Mouse (Mus musculus) layer of hippocampus, adult 9-11 months (tissue): ENCODE data around the gene Gm10153.
A peak's percentile ranks its signal among the peaks of the same experiment; 100 is the strongest.
"Not testable (repeated sequence)": the region's sequence is repeated elsewhere in the genome, so short reads cannot be mapped to it uniquely, and the experiment has no call there.

ENCODE experiments used
- DNase-seq: peaks from one replicate; pipeline ENCODE4 v3.0.0; 2022

Gene Gm10153

DNA sequence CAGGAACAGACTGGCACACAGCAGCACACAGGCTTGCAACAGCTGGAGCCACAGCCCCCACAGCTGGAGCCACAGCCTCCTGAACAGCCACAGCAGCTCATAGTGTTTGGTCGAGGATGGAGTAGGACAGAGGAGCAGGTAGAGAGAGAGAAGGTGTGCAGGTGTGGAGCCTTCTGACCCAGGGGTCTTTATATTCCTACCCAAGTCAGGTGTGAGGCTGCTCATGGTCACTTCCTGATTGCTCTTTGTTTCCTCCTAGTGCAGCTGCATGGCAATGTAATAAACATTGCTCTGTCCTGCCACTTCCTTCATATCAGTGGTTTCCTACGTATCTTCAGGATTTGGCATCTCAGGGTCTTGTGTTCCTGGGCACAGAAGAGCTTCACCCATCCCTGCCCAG, at the start of gene Gm10153:
Gene Gm10153, minus strand, starts transcription at position 101 of the 400 bp plus-strand sequence.
- DNase-seq, result no peak

DNA sequence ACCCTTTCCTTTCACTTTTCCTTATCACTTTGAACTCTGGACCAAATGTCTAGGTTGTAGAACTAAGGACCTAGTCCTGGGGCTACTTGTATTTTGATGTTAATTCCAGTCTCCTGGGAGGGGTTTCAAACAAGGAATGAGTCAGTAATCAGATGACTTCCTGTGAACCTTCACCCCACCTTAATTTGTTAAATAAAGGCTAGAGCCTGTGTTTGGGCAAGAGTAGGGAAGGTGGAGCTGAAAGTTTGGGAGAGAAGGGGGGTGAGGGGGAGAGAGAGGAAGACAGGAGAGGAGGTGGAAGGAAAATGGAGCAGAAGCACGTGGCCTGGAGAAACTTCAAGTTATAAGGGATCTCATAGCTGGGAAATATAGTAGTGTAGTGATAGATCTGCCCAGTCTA, 41.4 kb upstream of the Gm10153 start:
- no peak for DNase-seq

DNA sequence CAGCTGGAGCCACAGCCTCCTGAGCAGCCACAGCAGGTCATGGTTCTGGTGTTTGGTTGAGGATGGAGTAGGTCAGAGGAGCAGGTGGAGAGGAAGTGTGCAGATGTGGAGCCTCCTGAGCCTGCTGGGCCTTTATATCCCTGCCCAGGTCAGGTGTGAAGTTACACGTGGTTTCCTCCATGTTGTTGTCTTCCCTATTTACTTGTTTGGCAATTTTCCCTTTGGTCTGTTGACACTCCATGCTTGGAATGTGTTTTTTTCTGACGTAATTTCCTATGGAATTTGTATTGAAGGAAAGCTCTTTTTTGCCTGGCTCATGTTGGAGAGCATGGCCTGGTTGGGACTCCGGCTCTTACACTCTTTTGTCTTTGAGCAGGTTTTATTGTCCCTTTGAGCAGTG, 39.7 kb upstream of the Gm10153 start, which contains the start of gene Krtap5-5:
Gene Krtap5-5, minus strand, starts transcription at position 101 of the 400 bp plus-strand sequence.
- not testable (repeated sequence) for DNase-seq

- DNase-seq, result no peak
These were observed 34.3 kb upstream of the Gm10153 start for GRCm38 (mm10) chr7:142224518-142224917.

DNA sequence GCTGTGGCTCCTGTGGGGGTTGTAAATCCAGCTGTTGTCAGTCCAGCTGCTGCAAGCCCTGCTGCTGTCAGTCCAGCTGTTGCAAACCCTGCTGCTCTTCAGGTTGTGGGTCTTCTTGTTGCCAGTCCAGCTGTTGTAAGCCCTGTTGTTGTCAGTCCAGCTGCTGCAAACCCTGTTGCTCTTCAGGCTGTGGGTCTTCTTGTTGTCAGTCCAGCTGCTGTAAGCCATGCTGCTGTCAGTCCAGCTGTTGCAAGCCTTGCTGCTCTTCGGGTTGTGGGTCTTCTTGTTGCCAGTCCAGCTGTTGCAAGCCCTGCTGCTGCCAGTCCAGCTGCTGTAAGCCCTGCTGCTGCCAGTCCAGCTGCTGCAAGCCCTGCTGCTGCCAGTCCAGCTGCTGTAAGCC, 21.9 kb upstream of the Gm10153 start:
- not testable (repeated sequence) for DNase-seq

DNA sequence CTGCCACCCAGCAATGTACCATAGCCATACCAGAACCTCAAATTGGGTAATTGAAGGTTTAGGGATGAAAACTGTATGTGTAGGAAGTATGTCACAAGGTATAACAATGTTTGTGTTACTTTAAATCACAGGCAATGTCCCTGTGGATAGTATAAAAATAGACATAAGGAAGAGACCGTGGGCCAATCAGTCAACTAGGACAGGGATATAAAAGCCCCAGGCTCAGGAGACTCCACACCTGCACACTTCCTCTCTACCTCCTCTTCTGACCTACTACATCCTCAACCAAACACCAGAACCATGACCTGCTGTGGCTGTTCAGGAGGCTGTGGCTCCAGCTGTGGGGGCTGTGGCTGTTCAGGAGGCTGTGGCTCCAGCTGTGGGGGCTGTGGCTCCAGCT, 21.4 kb upstream of the Gm10153 start, which contains the start of gene Gm7579:
Gene Gm7579, plus strand, starts transcription at position 301 of the 400 bp plus-strand sequence.
- no peak for DNase-seq

DNA sequence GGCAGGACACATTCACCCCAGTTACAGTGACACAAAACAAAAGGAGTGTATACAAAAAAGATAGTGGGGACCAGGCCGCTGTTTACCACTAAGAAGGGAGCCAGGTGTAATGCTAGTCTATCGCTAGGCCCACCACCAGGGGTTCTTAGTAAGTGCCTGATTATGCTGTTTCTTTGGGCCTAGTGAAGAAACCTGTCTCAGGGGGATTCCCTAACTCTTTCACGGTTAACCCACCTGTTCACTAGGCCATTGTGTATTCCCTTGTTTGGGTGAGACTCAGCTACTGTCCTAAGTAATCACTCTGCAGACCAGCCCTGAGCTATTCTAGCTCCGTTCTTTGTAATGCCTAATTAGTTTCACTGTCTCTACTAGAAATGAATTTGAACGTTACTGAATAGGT, 16.7 kb upstream of the Gm10153 start:
- not testable (repeated sequence) for DNase-seq

DNA sequence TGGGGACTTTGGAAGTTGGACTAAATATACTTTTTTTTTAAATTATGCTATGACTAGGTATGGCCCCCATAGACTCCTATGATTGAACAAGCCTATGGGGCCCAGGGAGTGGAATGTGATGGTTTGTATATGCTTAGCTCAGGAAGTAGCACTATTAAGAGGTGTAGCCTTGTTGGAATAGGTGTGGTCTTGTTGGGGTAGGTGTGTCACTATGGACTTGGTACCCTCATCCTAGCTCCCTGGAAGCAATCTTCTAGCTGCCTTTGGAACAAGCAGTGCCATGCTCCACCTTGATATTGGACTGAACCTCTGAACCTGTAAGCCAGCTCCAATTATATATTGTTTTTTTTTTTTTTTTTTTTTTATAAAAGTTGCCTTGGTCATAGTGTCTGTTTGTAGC, 15.3 kb upstream of the Gm10153 start:
- DNase-seq, result no peak

GRCm38 (mm10) chr7:142201064-142201463, 10.9 kb upstream of the Gm10153 start, which contains the start of gene Krtap5-3:
Krtap5-3 (plus strand) TSS chr7:142201364.
- DNase-seq, result no peak

GRCm38 (mm10) chr7:142198748-142199147, 8.6 kb upstream of the Gm10153 start:
- DNase-seq, result peak; percentile 2

GRCm38 (mm10) chr7:142188156-142188555, 2.0 kb downstream of the Gm10153 start:
- no peak for DNase-seq

DNA sequence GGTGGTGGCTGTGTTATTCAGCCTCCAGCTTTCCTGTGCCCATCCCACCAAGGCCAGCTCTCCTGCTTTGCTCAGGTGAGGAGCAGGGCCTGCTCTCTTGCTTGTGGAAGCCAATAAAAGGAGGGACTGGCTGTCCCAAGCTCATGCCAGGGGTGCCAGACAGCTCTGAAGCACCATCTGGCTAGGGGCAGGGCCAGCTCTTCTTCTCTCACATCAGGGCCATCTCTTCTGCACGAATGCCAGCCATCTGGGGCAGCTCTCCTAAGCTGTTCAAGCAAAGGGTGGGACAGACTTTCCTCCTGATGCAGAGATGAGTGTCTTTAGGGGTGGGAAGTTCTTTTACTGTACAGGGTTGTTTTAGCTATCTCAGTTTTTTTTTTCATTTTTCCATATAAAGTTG, 9.2 kb downstream of the Gm10153 start:
- DNase-seq, result no peak

DNA sequence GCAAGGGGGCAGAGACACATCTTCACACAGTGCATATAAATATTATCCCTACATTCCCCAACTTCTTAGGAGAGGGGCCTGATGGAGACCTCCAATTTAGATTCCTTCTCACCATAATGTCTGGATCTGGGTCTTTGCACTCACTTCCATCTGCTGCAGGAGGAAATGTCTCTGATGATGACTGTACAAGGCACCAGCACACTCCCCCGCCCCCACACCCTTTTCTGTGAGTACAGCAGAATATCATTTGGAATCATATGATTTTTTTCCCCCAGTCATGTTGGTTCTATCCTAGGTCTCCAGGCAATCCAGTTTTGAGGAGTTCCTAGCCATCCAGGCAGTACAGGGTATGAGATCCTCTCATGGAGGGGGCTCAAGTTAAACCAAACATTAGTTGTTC, 11.5 kb downstream of the Gm10153 start:
- DNase-seq, result peak; percentile 22

- not testable (repeated sequence) for DNase-seq
These were observed 14.3 kb downstream of the Gm10153 start, which contains the start of gene Krtap5-2 for GRCm38 (mm10) chr7:142175905-142176304. Krtap5-2 (minus strand) TSS chr7:142176005.

DNA sequence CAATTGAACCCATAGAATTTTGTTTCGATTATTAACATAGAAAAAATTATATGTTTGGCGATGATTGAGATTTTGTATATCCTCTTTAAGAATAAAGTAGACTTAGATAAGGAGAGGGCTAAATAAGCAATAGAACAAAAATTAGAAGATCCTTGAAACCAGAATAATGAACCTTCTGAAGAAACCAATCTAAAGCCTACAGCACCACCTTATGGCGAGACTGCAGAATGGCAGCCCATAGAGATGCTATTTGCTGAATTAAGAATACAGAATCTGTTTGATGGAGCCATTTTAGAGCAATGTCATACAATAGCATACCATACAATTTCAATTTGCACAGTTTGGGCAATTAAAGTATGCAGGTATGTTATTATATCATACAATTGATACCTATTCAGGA, 20.4 kb downstream of the Gm10153 start:
- no peak for DNase-seq

DNA sequence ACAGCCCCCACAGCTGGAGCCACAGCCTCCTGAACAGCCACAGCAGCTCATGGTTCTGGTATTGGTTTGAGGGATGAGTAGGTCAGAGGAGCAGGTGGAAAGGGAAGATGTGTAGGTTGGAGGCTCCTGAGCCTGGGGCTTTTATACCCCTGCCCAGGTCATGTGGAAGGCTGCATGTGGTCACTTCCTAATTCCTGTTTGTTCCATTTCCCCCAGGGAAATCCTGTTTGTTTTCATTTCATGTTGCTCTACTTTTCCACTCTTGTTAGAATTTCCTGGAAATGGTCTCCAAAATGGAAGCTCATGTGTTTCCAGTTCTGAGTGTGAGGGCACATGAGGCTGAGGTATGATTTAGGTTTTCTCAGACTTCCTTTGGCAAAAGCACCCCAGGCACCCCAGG, 24.6 kb downstream of the Gm10153 start, which contains the start of gene Gm4553:
Gene Gm4553, minus strand, starts transcription at position 101 of the 400 bp plus-strand sequence.
- not testable (repeated sequence) for DNase-seq

GRCm38 (mm10) chr7:142159366-142159765, 30.8 kb downstream of the Gm10153 start:
- no peak for DNase-seq

GRCm38 (mm10) chr7:142157013-142157412, 33.2 kb downstream of the Gm10153 start, which contains the start of gene Gm29735:
Gm29735 (minus strand) TSS chr7:142157113.
- not testable (repeated sequence) for DNase-seq

- no peak for DNase-seq
These were observed 34.9 kb downstream of the Gm10153 start for GRCm38 (mm10) chr7:142155308-142155707.

DNA sequence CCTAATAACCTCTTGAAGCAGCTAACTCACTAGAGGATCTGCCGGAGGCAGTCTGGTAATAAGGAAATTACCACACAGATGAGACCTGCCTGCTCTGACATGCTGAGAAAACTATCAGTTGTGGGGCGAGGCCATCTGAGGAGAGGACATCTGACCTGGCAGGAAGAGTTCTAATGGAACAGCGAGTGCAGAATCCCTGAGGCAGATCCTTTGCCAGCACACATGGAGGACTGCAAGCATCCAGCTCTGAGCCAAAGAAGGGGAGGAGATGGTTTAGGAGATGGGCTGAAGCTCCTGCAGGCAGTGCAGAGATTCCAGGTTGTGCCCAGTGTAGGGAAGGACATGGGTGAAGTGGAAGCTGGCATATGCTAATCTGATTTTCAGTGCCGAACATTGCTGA, 38.0 kb downstream of the Gm10153 start:
- DNase-seq, result no peak

- DNase-seq, result no peak
These were observed 41.6 kb downstream of the Gm10153 start for GRCm38 (mm10) chr7:142148633-142149032.

- DNase-seq, result peak; percentile 11
These were observed 44.2 kb downstream of the Gm10153 start for GRCm38 (mm10) chr7:142146033-142146432.

DNA sequence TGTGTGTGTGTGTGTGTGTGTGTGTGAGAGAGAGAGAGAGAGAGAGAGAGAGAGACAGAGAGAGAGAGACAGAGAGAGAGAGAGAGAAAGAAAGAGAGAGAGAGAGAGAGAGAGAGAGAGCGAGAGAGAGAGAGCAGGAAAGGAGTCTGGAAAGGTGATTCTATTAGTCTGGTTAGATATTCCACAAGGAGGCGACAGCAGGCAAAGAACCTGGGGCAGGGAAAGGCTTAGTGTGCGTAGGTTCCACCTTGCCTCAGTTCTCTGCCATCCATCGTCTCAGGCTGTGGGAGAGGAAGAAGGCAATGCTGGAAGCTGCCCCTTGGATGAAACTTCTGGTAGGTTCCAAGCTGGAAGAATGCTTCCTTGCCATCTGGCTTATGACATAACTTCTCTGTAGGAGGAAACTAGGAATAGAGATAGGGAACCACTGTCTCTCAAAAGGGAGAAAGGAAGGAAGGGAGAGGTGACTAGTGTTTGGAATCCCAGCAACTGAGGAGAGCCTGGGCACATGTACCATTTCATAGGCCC, 44.7 kb downstream of the Gm10153 start:
- no peak for DNase-seq

DNA sequence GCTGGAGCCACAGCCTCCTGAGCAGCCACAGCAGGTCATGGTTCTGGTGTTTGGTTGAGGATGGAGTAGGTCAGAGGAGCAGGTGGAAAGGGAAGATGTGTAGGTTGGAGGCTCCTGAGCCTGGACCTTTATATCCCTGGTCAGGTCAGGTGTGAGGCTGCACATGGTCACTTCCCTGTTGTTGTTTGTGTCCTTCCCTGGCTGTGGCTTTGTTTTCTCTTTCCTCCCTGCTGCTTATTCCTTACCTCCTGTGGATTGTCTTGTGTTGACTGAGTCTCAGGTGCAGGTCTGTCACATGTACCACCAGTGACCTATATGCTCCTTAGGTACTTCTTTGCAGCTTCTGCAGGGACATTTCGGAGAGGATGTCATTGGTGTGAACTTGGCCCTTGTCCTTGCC, 45.7 kb downstream of the Gm10153 start, which contains the start of gene Gm45337:
Gene Gm45337, minus strand, starts transcription at position 101 of the 400 bp plus-strand sequence.
- DNase-seq, result no peak
